Mouse (Mus musculus): Measurements from ENCODE around the gene Gm10964. TPM values are rescaled to one million over a fixed set of nuclear protein-coding genes. Genes with fewer than 3 reads are reported as not detected.
"Not testable (repeated sequence)": the region's sequence is repeated elsewhere in the genome, so short reads cannot be mapped to it uniquely, and the experiment has no call there.

Gm10964 gene
- polyA plus RNA-seq, 1 experiment = not detected

- H3K27ac ChIP-seq (ENCODE audit: insufficient read depth, low read depth, low read length) = peak overlapping the region; percentile 69
- H3K4me3 ChIP-seq (ENCODE audit: insufficient read depth, low read length) = peak overlapping the region; percentile 94
- H3K4me1 ChIP-seq (ENCODE audit: control insufficient read depth, insufficient read depth, low read length) = peaks cover 38% of the 10 kb centered on the region
- TF ChIP-seq POLR2A (IDR thresholded peaks at IDR 0.05; ENCODE audit: borderline replicate concordance, low read depth, low read length) (no peak), CTCF (IDR thresholded peaks at IDR 0.05; ENCODE audit: low read depth, low read length) (no peak)
These were observed 51.4 kb downstream of the Gm10964 start for GRCm38 (mm10) chr3:103790346-103791145.

DNA sequence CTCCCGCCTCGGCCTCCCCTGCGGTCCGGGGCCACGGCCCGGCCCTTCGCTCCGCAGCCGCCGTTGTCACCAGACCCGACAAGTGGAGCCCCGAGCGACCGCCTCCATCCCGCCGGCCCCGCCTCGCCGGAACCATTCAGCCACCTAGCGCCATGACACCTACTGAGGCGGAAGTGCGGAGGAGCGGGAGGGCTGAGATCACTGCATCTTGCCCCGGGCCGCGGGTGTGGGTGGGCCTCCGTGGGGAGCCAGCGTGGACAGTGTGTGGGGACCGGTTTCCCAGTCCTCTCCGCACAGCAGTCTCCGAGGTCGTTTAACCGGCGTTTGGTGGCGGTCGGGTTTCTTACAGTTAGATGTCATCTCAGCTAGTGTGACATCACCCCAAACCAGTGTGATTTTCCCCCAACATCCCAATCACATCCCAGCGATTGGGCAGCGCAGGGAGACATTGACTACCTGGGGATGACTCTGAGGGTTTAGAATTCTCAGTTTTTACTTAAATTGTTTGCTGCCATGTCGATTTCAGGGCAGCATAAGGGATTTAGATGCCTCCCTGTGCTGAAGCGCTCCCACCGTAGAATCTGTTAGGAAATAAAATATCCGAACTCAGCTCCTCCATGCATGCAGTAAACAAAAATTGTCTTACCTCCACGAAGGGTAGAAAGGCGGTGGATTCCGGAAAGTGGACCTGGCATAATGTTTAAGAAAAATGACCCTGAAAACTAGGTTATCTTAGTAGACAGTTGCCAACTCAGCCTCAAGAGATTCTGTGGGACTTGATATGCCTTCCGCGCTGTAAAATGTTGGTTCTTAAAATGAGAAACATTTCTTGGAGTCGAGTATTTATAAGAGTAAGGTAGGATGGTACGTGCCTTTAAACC is 52.3 kb downstream of the Gm10964 start, which contains the start of gene Hipk1:
Hipk1 (minus strand) TSS at position 334 of the 881 bp plus-strand sequence.
- no peak for TF ChIP-seq POLR2A (IDR thresholded peaks at IDR 0.05; ENCODE audit: borderline replicate concordance, low read depth, low read length)
- TF ChIP-seq CTCF (IDR thresholded peaks at IDR 0.05; ENCODE audit: low read depth, low read length) = no peak
- Histone ChIP-seq H3K27ac (ENCODE audit: insufficient read depth, low read depth, low read length) (peak within 1 kb of the TSS; percentile 69), H3K4me1 (ENCODE audit: control insufficient read depth, insufficient read depth, low read length) (peaks cover 37% of the 10 kb centered on the region), H3K4me3 (ENCODE audit: insufficient read depth, low read length) (peak within 1 kb of the TSS; percentile 94)

GRCm38 (mm10) chr3:103792111-103792406 is 52.9 kb downstream of the Gm10964 start:
- not testable (repeated sequence) for H3K27ac ChIP-seq (ENCODE audit: insufficient read depth, low read depth, low read length); H3K4me3 ChIP-seq (ENCODE audit: insufficient read depth, low read length)
- H3K4me1 ChIP-seq (ENCODE audit: control insufficient read depth, insufficient read depth, low read length) = peaks cover 40% of the 10 kb centered on the region

DNA sequence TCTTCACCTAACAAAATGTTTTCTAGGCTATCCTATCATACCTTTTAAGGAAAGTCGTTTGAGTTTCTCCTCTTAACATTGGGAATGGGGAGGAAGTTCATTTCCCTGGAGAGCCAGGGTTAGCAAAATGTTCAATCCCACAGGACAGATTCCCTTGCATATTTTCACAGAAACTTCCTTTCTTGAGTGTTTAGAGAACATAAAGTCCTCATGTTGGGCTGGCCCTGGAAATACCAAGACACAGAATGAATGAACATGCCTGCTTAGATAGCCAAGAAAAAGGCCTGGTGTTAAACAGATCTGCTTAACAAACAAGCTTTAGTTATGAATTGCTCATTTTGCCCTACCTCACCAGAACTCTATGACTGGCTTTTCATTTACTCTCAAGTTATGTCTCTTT is 53.4 kb downstream of the Gm10964 start:
- H3K27ac ChIP-seq (ENCODE audit: insufficient read depth, low read depth, low read length) = no peak overlapping the region
- peaks cover 37% of the 10 kb centered on the region for H3K4me1 ChIP-seq (ENCODE audit: control insufficient read depth, insufficient read depth, low read length)
- TF ChIP-seq CTCF (IDR thresholded peaks at IDR 0.05; ENCODE audit: low read depth, low read length) (no peak), POLR2A (IDR thresholded peaks at IDR 0.05; ENCODE audit: borderline replicate concordance, low read depth, low read length) (no peak)
- H3K4me3 ChIP-seq (ENCODE audit: insufficient read depth, low read length) = no peak overlapping the region

Other genes starting within 250 kb of the Gm10964 start
- not detected in 2 replicates for gene Syt6, start 164.1 kb upstream of the Gm10964 start, polyA plus RNA-seq (2012; ENCODE audit: insufficient read depth, insufficient read length, missing spikeins)
- gene Atg4a-ps, start 93.3 kb upstream of the Gm10964 start, polyA plus RNA-seq (2012; ENCODE audit: insufficient read depth, insufficient read length, missing spikeins) = 0.36 and 3.3 TPM in 2 replicates
- gene Olfml3, start 1.4 kb upstream of the Gm10964 start, polyA plus RNA-seq (2012; ENCODE audit: insufficient read depth, insufficient read length, missing spikeins) = 7.6 and 8.3 TPM in 2 replicates
- gene Hipk1, start 52.2 kb downstream of the Gm10964 start, polyA plus RNA-seq (2012; ENCODE audit: insufficient read depth, insufficient read length, missing spikeins) = 63.3 and 82.6 TPM in 2 replicates
- gene Dclre1b, start 70.1 kb downstream of the Gm10964 start, polyA plus RNA-seq (2012; ENCODE audit: insufficient read depth, insufficient read length, missing spikeins) = 17.5 and 19.1 TPM in 2 replicates
- 8.4 and 11.7 TPM in 2 replicates for gene Ap4b1, start 70.2 kb downstream of the Gm10964 start, polyA plus RNA-seq (2012; ENCODE audit: insufficient read depth, insufficient read length, missing spikeins)
- gene Gm43064, start 70.2 kb downstream of the Gm10964 start, polyA plus RNA-seq (2012; ENCODE audit: insufficient read depth, insufficient read length, missing spikeins) = not detected in 2 replicates
- gene Bcl2l15, start 93.2 kb downstream of the Gm10964 start, polyA plus RNA-seq (2012; ENCODE audit: insufficient read depth, insufficient read length, missing spikeins) = not detected in 2 replicates
- gene Ptpn22, start 120.4 kb downstream of the Gm10964 start, polyA plus RNA-seq (2012; ENCODE audit: insufficient read depth, insufficient read length, missing spikeins) = 76.0 and 78.0 TPM in 2 replicates
- gene Rsbn1, start 174.8 kb downstream of the Gm10964 start, polyA plus RNA-seq (2012; ENCODE audit: insufficient read depth, insufficient read length, missing spikeins) = 12.6 and 13.4 TPM in 2 replicates
- gene Phtf1, start 228.7 kb downstream of the Gm10964 start, polyA plus RNA-seq (2012; ENCODE audit: insufficient read depth, insufficient read length, missing spikeins) = 14.0 and 15.6 TPM in 2 replicates